Mouse (Mus musculus) forelimb bud, embryonic 11.5 days (tissue): ENCODE measurements around the gene Dyrk1a.

Source experiments
- DNase-seq: peaks from one replicate; pipeline ENCODE4 v3.0.0-alpha.2; 2012; ENCODE audit warnings: low read depth, low spot score

Dyrk1a gene

GRCm38 (mm10) chr16:94714483-94714882, 144.7 kb downstream of the Dyrk1a start:
- DNase-seq = no peak

- DNase-seq = no peak
Observed at GRCm38 (mm10) chr16:94717051-94717450, 147.2 kb downstream of the Dyrk1a start.

GRCm38 (mm10) chr16:94718919-94719318, 149.1 kb downstream of the Dyrk1a start:
- no peak for DNase-seq

- no peak for DNase-seq
Observed at GRCm38 (mm10) chr16:94719488-94719887, 149.7 kb downstream of the Dyrk1a start.

- DNase-seq = no peak
Observed at GRCm38 (mm10) chr16:94720476-94721153, 150.8 kb downstream of the Dyrk1a start.

GRCm38 (mm10) chr16:94721549-94722006, 151.8 kb downstream of the Dyrk1a start:
- no peak for DNase-seq

GRCm38 (mm10) chr16:94722936-94723335, 153.1 kb downstream of the Dyrk1a start:
- no peak for DNase-seq

GRCm38 (mm10) chr16:94724061-94724596, 154.3 kb downstream of the Dyrk1a start:
- DNase-seq = peak; percentile 79

- no peak for DNase-seq
Observed at GRCm38 (mm10) chr16:94724747-94725211, 155.0 kb downstream of the Dyrk1a start.

GRCm38 (mm10) chr16:94729236-94729635, 159.4 kb downstream of the Dyrk1a start:
- DNase-seq = no peak

GRCm38 (mm10) chr16:94731027-94731426, 161.2 kb downstream of the Dyrk1a start:
- DNase-seq = no peak

- DNase-seq = no peak
Observed at GRCm38 (mm10) chr16:94735472-94735871, 165.7 kb downstream of the Dyrk1a start.

GRCm38 (mm10) chr16:94736462-94737358, 166.9 kb downstream of the Dyrk1a start:
- no peak for DNase-seq

- DNase-seq = no peak
Observed at GRCm38 (mm10) chr16:94737359-94737687, 167.5 kb downstream of the Dyrk1a start.

GRCm38 (mm10) chr16:94743853-94744501, 174.2 kb downstream of the Dyrk1a start:
- DNase-seq = peak; percentile 60

GRCm38 (mm10) chr16:94745016-94745415, 175.2 kb downstream of the Dyrk1a start:
- no peak for DNase-seq
